Mouse (Mus musculus) thymus, postnatal 25 days (tissue): ENCODE measurements around the gene Zfp704.
A peak's percentile ranks its signal among the peaks of the same experiment; 100 is the strongest.

Experiments
- DNase-seq: peaks from one replicate; pipeline ENCODE4 v3.0.0; 2022

Gene Zfp704

DNA sequence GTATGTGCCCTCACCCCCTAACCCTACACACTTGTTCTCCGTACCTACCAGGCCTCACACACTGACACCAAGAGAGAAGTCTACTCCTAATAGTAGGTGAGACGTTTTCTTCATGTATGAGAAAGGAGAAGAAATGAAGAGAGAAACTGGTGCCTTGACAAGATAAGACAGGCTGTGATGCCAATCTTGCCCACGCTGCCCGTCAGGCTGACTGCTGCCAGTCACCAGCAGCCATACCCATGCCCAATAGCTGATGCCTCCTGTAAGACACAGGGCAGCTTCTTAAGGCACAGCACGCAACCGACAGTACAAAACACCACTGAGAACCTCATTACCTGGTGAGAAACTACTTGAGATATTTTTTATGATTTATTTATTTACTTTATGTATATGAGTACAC is 55.0 kb downstream of the Zfp704 start:
- DNase-seq, result no peak

DNA sequence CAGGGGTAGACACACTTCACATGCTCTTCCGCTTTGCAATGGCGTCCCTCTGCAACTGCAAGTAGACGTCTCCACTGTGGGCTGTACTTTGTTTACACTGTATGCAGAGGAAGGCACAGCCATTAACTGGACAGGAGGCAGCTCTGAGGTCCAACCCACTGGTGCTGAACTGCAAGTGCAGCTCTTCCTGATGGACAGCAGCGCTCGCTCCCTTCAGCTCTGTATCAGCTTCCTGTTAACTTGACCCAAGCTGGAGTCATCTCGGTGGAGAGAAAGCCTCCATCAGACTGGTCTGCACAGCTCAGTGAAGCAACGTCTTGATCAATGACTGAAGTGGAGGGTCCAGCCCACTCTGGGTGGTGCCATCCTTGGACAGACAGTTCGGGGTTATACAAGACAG is 57.6 kb downstream of the Zfp704 start:
- DNase-seq, result no peak

DNA sequence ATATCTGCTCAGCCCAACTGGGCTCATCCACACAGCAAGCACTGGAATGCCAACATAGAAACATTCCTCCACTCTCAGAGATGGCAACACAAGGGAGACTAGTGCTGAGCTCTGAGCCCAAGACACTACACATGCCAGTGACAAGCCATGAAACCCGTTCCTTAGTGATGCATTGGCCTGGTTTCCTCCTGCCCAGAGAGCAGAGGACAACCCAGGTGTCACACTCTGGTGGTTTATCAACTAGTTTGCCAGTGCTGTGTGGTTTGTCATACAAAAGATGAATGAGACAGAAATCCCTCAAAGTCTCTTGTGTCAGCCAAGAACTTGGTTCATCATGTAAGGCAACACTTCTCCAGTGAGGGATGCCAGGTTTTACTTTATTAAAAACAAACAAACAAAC is 59.0 kb downstream of the Zfp704 start:
- DNase-seq, result peak; percentile 45

DNA sequence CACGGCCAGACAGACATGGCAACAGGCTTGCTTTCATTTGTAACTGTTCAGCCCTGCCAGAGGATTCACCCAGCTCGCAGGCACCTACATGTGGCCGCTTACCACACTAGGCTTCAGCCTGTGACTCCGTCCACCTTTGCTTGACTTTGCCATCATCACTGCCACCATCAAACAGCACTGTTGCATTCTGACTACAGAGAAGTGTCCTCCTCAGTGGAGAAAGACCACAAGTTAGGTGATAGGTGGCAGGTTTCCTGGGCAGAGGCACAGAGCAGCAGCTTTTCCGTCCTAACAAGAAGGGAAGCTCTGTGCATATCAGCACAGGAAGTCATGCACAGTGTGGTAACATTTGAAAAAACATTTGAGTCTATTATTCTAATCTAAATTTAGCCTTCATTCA is 60.1 kb downstream of the Zfp704 start:
- DNase-seq, result peak; percentile 58

DNA sequence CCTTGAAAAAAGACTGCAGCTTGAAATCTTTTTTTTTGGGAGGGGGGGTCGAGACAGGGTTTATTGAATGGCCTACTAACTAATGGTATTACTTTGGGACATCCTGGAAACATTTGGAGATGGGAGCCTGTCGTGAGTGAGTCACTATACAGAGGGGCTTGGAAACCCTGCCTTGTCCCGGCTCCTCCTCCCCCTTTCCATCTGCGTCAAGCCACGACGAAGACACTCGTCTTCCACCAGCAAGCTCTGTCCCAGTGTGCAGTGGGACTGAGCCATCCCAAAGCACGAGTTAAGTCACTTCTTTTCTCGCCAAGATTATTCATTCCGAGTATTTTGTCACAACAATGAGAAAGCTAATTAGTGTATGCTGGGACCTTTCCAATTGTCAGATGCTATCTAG is 61.7 kb downstream of the Zfp704 start:
- no peak for DNase-seq

DNA sequence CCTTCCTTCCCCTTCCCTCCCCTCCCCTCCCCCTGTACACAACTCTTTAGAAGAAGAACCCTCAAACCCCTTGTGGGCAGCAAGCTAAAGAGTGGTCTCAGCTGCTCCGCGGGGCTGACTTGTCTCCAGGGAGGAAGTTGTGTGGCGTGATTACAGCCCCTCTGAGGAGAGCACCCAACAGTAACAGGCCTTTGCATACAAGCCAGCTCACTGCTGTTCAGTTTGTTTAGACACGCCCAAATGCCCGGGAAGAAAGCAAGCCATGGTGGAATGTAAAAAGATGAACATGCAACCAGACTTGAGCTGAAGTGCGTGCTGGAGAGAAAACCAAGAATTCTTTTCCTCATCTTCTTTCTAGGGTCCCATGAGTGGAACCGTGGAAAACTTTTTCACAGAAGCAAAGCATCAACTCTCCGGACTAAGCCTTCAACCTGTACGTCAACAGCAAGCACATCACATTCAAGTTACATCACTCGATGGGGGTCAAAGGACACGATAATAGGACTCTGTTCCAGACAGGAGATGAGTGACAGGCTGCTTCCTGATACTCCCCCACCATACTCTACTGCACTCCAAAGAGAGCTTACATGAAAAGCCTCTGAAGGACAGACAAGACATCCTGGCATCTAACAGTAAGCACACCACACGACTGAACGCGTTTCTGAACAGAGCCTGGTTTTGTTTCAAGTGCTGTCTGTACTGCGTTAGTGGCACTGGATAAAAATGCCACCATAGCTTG is 62.8 kb downstream of the Zfp704 start:
- peak; percentile 23 for DNase-seq

DNA sequence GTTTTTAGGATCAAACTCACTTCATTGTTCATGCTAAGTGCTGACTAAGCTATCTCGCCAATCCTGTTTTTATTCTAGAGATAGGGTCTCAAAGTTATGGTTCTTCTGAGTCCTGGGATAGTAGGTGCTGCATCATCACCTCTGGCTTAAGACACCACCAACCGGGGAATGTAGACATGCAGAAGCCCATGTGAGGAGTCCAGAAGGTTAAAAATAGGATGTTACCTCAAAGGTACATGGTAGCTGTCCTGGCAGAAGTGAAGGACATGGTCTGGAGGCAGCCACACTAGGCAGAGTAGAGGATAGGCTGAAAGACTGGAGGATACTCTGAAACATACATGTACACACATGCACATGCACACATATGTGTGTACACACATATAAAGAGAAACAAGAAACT is 65.5 kb downstream of the Zfp704 start:
- no peak for DNase-seq

DNA sequence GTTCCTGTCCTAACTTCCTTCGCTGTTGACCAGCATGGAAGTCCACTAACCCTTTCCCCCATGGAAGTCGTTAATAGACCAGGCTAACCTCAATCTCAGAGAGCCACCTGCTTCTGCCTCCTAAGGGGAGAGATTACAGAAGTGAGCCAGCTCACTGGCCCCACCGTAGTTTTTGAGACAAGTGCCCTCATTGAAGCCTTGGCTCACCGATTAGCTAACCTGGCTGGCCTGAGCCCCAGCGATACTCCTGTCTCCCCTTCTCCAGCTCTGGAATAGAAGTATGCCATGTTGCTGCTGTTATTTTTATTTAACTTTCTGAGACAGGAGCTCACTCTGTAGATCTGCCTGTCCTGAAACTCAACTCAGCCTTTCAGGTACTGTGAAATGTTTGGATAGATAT is 66.0 kb downstream of the Zfp704 start:
- DNase-seq, result no peak

DNA sequence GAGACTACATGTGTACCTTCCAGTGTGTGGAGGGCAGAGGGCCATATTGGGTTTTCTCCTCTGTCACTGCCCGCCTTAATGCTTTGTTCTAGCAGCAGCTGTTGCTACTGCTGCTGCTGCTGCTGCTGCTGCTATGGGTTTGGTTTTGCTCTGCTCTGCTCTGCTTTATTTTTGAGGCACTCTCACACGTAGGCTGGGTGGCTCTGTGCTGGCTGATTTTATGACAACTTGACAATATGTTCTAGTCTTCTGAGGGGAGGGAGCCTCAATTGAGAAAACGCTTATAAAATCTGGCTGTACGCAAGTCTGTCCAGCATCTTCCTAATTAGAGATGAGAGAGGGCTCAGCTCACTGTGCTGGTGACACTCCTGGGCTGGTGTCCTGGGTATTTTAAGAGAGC is 66.4 kb downstream of the Zfp704 start:
- DNase-seq, result no peak

DNA sequence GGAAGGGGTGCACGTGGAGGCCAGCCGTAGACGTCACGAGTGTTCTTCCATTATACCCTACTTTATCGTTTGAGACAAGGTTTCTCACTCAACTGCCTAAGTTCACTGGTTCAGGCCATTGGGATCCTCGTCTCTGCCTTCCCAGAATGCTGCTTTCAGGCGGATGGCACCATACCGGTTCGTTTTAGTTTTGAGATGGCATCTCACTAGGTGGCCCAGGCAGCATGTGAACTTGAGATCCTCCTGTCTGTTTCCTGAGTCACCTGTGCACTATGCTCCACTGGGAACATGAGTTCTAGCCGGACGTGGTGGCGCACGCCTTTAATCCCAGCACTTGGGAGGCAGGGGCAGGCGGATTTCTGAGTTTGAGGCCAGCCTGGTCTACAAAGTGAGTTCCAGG is 68.3 kb downstream of the Zfp704 start:
- no peak for DNase-seq

DNA sequence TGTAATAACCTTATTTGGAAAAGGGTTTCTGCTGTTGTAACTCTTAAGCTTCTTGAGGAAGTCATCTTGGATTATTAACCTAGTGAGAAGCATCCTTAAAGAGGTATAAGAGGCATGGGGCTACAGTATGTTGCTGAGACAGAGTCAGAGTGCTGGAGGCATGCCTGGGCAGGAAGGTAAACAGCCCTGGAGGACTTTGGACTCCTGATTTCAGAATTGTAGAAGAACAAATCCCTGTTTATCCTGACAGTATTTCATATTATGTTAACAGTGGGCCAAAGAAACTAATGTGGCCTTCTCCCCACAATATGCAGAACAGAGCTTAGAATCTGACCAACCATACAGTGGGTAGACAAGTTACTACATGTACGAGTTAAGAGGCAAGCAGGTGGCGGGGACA is 71.4 kb downstream of the Zfp704 start:
- no peak for DNase-seq

DNA sequence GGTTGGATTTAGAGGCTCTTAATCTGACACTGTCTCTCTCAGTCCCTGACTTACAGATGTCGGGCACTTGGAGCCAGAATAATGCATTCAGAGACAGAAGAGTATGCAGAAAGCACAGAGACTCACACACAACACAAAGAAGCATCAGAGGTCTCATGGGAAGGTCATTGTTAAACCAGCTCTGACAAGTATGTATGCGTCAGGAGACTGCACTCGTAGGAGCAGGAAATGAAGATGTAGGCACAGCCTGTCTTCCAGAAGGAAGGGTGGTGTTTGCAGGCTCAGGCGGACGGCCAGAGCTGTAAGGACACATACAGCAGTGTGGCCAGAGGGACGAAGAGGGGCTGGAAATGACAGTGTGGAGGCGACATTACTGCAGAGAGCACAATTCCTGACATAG is 72.0 kb downstream of the Zfp704 start:
- no peak for DNase-seq

DNA sequence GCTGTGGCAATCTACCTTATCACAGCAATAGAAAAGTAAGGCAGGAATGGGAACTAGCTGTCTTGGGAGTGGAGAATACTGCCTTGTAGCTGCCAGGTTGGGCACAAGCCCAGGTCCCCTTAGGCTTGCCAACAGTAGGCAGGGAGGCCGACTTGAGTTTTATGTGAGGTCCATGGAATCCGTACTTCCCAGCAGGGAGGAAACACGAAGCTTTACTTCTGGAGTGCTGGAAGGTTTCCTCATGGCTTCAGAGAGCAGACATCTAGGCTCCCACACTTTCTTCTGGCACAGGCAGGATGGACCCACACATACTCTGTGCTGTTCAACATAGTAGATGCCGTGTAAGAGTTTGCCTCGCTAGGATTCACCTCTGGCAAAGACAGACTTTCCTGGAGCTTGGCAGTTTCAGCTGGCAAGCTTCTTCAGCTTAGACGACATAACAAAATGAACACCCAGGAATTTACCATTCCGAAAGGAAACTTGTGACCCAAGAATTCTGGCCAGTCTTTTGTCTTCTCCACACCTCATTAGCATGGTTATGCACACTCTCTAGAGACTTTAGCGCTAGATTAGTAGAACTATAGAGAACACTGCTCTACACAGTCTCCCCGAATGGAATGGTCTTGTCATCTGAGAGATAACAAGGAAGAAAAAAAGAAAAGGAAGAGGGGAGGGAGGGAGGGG is 79.6 kb downstream of the Zfp704 start:
- DNase-seq, result no peak

DNA sequence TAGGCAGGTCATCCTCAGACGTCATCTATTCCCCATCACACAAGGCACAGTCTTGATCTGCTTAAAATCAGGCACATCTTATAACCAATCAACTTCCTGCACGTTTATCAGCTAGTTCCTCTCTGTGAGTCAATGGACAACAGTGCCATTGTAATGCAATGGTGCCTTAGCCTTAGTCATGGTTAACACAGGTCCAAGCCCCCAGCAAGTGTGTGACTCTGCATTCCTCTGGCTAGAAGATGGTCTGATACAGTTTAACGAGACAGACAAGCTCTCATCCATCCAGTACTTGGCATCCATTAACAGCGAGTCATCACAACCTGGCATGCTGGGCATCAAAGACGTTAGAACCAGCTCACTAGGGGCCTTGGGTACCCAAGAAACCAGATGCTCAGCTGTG is 85.5 kb downstream of the Zfp704 start:
- no peak for DNase-seq

DNA sequence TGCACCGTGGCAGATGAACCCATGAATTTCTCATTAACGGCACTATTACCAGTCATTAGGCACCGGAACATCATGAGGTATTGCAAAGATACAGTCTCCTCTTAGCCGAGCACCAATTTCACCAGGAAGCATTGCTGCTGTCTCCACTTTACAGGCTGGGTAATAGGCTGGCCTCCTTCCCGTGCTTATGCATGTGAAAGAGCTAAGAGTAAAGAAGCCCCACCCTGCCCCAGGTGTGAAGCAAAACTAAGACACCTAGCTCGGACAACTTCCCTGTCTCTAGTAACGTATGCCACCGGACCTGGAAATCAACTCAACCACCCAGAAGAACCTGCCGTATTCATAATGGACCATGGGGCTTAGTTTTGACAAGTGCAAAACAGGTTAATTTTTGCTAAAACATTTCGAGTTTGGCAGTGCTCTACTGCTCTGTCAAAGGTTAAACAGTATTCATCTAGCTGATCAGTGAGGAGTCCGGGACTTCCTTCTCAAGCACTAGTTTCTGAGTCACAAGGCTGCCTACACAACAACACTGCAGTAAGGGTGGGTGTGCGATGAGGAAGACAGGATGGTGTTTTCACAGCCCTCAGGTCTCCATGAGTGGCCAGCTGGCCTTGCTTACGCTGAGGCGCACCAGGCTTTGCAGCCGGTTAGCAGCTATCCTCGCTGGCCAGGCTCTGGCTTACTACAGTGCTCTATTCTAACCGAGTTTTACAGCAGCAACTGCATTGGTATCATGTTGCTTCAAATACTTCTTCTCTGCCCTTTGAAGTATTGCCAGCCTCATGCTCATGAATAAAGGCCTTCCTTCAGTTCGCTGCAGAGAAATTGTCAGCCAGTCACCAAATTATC is 86.6 kb downstream of the Zfp704 start:
- no peak for DNase-seq

DNA sequence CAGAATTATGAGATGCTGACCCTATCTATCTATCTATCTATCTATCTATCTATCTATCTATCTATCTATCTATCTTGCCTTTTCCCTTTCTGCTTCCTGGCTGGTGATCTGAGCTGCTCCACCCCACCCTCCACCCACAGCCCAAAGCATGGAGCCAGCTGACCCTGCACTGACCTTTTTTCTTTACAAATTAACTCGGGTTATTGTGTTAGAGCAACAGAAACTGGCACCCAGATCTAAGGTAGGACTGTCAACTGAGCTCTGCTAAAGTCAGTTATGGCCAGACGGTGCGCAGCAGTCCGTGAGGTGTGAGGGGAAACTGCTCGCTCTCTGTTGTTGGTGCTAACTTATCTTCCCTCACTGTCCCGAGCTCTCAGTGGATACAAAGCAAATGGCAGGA is 87.9 kb downstream of the Zfp704 start:
- no peak for DNase-seq

DNA sequence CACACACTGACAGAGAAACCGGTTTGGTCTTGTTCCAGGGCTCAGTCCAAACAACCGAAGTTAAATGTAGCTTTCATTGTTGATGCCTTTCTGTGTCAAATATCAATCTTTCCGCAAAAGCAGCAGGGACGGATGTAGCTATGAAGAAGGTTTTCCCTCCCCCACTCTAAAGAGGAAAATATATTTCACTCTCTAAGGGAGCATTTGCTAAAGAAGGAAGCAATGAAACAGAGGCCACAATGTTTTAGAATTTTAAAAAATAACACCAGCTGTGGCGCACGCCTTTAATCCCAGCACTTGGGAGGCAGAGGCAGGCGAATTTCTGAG is 89.2 kb downstream of the Zfp704 start:
- no peak for DNase-seq

DNA sequence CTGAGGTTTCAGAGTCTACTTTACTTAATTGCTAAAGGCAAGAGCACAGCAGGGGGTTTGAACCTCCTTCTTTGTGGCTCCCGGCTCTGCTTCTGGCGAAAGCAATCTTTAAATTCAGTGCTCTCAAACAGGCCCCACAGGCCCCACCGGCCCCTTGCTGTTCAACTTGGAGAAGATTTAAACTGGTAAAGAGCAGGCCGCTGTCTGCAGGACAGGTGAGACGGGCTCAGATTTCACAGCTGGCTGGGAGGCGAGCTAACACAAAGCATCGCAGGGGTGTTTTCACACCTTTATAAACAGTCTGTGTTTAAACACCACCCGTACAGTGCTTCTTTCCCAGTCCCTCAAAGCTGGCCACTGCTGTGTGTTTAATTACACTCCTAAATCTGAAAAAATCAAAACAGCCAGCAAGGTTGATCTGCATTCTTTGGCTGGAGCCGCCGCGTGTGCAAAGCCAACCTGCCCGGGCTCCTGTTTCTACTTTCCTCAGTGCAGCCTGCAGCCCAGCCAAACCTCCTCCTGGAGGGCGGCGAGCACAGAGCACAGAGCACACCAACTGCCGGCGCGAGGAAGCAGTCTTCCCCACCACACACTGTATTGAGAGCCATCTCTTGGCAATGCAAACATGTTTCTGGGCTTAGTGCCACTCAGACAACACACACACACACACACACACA is 89.7 kb downstream of the Zfp704 start:
- peak; percentile 59 for DNase-seq

DNA sequence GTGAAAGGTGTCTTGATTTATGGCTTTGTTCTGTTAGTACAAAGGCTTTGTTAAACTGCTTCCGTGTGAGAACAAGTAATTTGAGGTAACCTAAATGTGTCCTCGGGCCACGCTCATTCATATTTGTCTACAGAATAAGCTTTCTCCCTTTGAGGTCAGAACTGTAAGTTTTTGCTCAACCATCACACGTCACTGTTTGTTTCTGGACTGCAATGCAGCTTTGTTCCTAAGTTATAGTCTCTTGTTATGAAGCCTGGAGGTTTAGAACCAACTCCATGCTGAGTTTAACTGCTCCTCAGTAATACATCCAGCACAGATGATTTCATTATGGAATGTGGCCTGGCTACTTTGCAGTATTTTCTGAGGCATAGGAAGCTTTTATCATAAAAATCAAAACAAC is 90.4 kb downstream of the Zfp704 start:
- DNase-seq, result no peak

DNA sequence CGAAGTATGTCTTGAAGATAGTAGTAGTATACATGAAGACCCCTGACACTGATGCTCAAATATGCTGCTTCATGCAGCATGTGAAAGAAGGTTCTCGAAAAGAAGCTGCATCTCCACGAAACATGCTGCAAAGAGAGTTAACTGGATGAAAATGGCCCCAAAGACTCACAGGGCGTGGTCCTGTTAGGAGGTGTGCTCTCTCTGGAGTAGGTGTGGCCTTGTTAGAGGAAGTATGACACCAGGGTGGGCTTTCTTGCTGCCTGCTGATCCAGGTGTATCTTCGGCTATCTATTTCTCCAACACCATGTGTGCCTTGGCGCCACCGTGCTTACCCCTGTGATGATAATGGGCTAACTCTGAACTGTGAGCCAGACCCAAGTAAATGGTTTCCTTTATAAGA is 90.9 kb downstream of the Zfp704 start:
- no peak for DNase-seq

DNA sequence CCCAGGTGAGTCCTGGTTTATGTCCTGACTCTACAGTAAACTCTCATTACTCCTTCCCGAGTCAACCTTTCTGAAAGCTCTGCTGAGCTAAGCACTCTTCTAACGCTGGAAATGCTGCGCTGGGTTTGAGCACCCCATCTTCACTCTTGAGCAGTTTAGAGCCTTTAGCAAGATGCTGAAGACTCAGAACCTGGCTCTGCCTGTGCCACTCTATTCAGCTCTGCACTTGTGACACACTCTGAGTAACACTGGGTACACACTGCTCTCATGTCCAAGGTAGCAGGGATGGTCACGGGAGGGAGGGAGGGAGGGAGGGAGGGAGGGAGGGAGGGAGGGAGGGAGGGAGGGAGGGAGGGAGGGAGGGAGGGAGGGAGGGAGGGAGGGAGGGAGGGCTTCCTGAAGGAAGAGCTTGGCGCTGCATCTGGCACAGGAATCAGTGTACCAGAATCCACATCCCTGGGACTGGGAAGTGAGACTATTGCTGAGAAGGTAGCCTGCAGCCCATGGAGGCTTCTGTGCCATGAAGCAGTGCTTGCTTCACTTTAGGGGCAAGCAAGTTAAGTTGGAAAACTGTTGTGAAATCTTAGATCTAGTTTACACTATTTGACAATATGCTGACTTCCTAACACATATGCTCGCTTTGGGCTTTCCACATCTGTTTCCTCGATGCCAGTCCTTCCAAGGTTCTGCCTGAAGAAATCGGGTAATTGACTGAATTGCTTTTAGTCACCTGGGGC is 93.6 kb downstream of the Zfp704 start:
- no peak for DNase-seq

DNA sequence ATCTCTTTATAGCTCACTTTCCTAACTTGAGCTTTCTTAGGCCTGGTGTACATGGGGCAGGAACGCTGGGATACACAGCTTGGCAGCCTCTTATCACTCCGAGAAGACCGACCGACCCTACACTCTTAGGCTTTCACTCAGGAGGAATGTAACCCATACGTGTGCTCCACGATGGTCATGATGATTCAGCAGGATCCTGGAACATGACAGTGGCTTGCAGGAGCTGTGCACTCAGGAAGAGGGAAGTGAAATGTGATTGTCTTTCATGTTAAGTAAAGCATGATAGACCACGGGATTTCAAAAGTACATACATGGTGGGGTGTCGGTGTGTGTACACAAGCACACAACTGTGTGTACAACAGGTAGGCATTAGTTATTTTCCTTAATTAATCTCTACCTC is 94.4 kb downstream of the Zfp704 start:
- DNase-seq, result no peak

DNA sequence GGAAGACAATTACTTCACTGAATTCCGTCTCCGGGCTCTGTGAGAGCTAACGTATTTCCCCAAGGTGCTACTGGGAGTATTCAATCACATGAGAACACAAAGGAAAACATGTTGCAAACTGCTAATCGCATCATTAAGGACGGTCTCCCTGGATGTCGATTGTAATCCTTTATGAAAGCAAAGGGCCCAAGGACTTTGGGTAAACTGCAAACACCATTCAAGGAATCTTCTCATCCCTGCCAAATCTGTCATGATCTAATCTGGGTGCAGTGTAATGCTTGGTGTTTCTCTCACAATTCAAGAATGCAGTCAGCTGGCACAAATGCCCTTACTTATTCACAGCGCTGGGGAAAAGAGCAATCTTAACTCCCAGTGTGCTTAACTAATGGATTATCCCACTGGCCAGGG is 96.2 kb downstream of the Zfp704 start:
- no peak for DNase-seq
